Mouse (Mus musculus) limb, embryonic 11.5 days (tissue): ENCODE results near the gene Camk1g. TPM values are rescaled to one million over a fixed set of nuclear protein-coding genes. Genes with fewer than 3 reads are reported as not detected.

ENCODE experiments used
- ATAC-seq: fragments of 200-750 bp; cut with Nextera tagmentation; 2 replicates; pipeline ENCODE4 v1.8.0; 2017; ENCODE audit warnings: low read depth; ENCODE audit not compliant: insufficient number of reproducible peaks, low FRiP score, low TSS enrichment
- DNase-seq: peaks from one replicate; pipeline ENCODE4 v3.0.0-alpha.2; 2015; ENCODE audit warnings: low spot score
- H3K27ac ChIP-seq: fragments of 300-500 bp; sonication (generic); replicated peaks from 2 replicates; pipeline ENCODE4 v1.5.1; 2014; ENCODE audit warnings: low read depth, mild to moderate bottlenecking, low read length
- H3K27me3 ChIP-seq: fragments of 300-500 bp; sonication (generic); 2 replicates; pipeline ENCODE4 v1.6.1; 2014; ENCODE audit warnings: mild to moderate bottlenecking, low read length, mixed read lengths; ENCODE audit not compliant: control insufficient read depth, insufficient read depth
- H3K36me3 ChIP-seq: fragments of 300-500 bp; sonication (generic); 2 replicates; pipeline ENCODE4 v1.6.1; 2014; ENCODE audit warnings: mild to moderate bottlenecking, low read length, moderate library complexity, mixed read lengths; ENCODE audit not compliant: control insufficient read depth, insufficient read depth
- H3K4me1 ChIP-seq: fragments of 300-500 bp; sonication (generic); 2 replicates; pipeline ENCODE4 v1.6.1; 2014; ENCODE audit warnings: low read length, mixed read lengths; ENCODE audit not compliant: control insufficient read depth, insufficient read depth
- H3K4me2 ChIP-seq: fragments of 300-500 bp; sonication (generic); 2 replicates; pipeline ENCODE4 v1.6.1; 2014; ENCODE audit warnings: low read depth, mild to moderate bottlenecking, moderate library complexity; ENCODE audit not compliant: severe bottlenecking
- H3K4me3 ChIP-seq: fragments of 300-500 bp; sonication (generic); 2 replicates; pipeline ENCODE4 v1.5.1; 2014; ENCODE audit warnings: low read depth, low read length
- H3K9ac ChIP-seq: fragments of 300-500 bp; sonication (generic); 2 replicates; pipeline ENCODE4 v1.6.1; 2014; ENCODE audit warnings: mild to moderate bottlenecking, low read length
- H3K9me3 ChIP-seq: fragments of 300-500 bp; sonication (generic); 2 replicates; pipeline ENCODE4 v1.6.1; 2016; ENCODE audit warnings: low read length; ENCODE audit not compliant: control insufficient read depth
- WGBS: fragments of 180-500 bp; shearing (Covaris S2); extraction: QIAGEN DNeasy Blood & Tissue Kit; methylation state at CpG from one replicate; pipeline ENCODE4 v1.1.7; 2014; 5-methylcytosine and 5-hydroxymethylcytosine counted together
- polyA plus RNA-seq: library from polyadenylated mRNA; unstranded; fragments of >200 nt; fragmentation: Nextera tagmentation; extraction: Ambion mirVana; gene quantifications from 2 replicates; pipeline ENCODE4 v1.2.1, GENCODE M21; 2014

The Camk1g gene
- polyA plus RNA-seq, 1 experiment from 2014 or later, result 17.1 TPM

- Histone ChIP-seq H3K4me2 (no peak overlapping the region), H3K4me1 (no peaks in the 10 kb centered on the region), H3K27me3 (no peaks in the 10 kb centered on the region), H3K9ac (no peak overlapping the region), H3K9me3 (no peaks in the 10 kb centered on the region), H3K27ac (no peak overlapping the region), H3K4me3 (no peak overlapping the region), H3K36me3 (no peaks in the 10 kb centered on the region; the same call in 1 of the 2 replicates)
- ATAC-seq (no peak), DNase-seq (no peak)
- WGBS, result 82% methylated on average over 9 of the region's 9 CpGs
Measured at GRCm38 (mm10) chr1:193348261-193348962, 21.7 kb downstream of the Camk1g start.

GRCm38 (mm10) chr1:193346908-193347307 is 23.2 kb downstream of the Camk1g start:
- no peak for ATAC-seq
- H3K36me3 ChIP-seq, result no peaks in the 10 kb centered on the region; the same call in 1 of the 2 replicates

GRCm38 (mm10) chr1:193344976-193345375 is 25.1 kb downstream of the Camk1g start:
- Histone ChIP-seq H3K4me1 (no peaks in the 10 kb centered on the region), H3K36me3 (no peaks in the 10 kb centered on the region; the same call in 1 of the 2 replicates), H3K4me3 (no peak overlapping the region), H3K9ac (no peak overlapping the region), H3K27ac (no peak overlapping the region), H3K4me2 (no peak overlapping the region), H3K27me3 (no peaks in the 10 kb centered on the region), H3K9me3 (no peaks in the 10 kb centered on the region)
- DNase-seq (no peak), ATAC-seq (no peak)
- WGBS, result 10% methylated on average over 2 of the region's 2 CpGs

More at GRCm38 (mm10) chr1:193346908-193347307, 23.2 kb downstream of the Camk1g start:
- WGBS, result 75% methylated on average over 3 of the region's 3 CpGs
- no peaks in the 10 kb centered on the region for H3K9me3 ChIP-seq
- H3K4me2 ChIP-seq, result no peak overlapping the region
- H3K27me3 ChIP-seq, result no peaks in the 10 kb centered on the region
- H3K9ac ChIP-seq, result no peak overlapping the region
- no peak overlapping the region for H3K4me3 ChIP-seq
- no peaks in the 10 kb centered on the region for H3K4me1 ChIP-seq
- no peak overlapping the region for H3K27ac ChIP-seq
- no peak for DNase-seq

GRCm38 (mm10) chr1:193343853-193344252 is 26.2 kb downstream of the Camk1g start:
- WGBS, result 73% methylated on average over 4 of the region's 4 CpGs
- H3K4me1 ChIP-seq, result no peaks in the 10 kb centered on the region
- no peaks in the 10 kb centered on the region; the same call in 1 of the 2 replicates for H3K36me3 ChIP-seq
- ATAC-seq (no peak), DNase-seq (no peak)
- H3K9ac ChIP-seq, result no peak overlapping the region
- H3K27me3 ChIP-seq, result no peaks in the 10 kb centered on the region
- H3K4me3 ChIP-seq, result no peak overlapping the region
- no peak overlapping the region for H3K27ac ChIP-seq
- H3K4me2 ChIP-seq, result no peak overlapping the region
- H3K9me3 ChIP-seq, result no peaks in the 10 kb centered on the region

GRCm38 (mm10) chr1:193342198-193342946 is 27.7 kb downstream of the Camk1g start:
- no peak overlapping the region for H3K4me3 ChIP-seq
- H3K4me2 ChIP-seq, result no peak overlapping the region
- WGBS, result 86% methylated on average over 5 of the region's 5 CpGs
- no peak for ATAC-seq
- no peak overlapping the region for H3K9ac ChIP-seq
- H3K27ac ChIP-seq, result no peak overlapping the region
- no peaks in the 10 kb centered on the region for H3K4me1 ChIP-seq
- no peak for DNase-seq
- no peaks in the 10 kb centered on the region for H3K36me3 ChIP-seq
- H3K27me3 ChIP-seq, result no peaks in the 10 kb centered on the region
- H3K9me3 ChIP-seq, result no peaks in the 10 kb centered on the region

GRCm38 (mm10) chr1:193338363-193338995 is 31.6 kb downstream of the Camk1g start:
- Histone ChIP-seq H3K36me3 (no peaks in the 10 kb centered on the region), H3K27ac (no peak overlapping the region), H3K4me2 (no peak overlapping the region), H3K4me3 (no peak overlapping the region), H3K27me3 (no peaks in the 10 kb centered on the region), H3K9me3 (no peaks in the 10 kb centered on the region), H3K4me1 (no peaks in the 10 kb centered on the region), H3K9ac (no peak overlapping the region)
- no peak for ATAC-seq
- 81% methylated on average over 9 of the region's 9 CpGs for WGBS
- no peak for DNase-seq

GRCm38 (mm10) chr1:193337787-193338310 is 32.2 kb downstream of the Camk1g start:
- no peak for ATAC-seq
- no peaks in the 10 kb centered on the region for H3K4me1 ChIP-seq
- H3K4me2 ChIP-seq, result no peak overlapping the region
- DNase-seq, result no peak
- no peaks in the 10 kb centered on the region for H3K9me3 ChIP-seq
- H3K27ac ChIP-seq, result no peak overlapping the region
- H3K36me3 ChIP-seq, result no peaks in the 10 kb centered on the region
- no peak overlapping the region for H3K9ac ChIP-seq
- H3K27me3 ChIP-seq, result no peaks in the 10 kb centered on the region
- H3K4me3 ChIP-seq, result no peak overlapping the region
- 66% methylated on average over 4 of the region's 4 CpGs for WGBS

GRCm38 (mm10) chr1:193337018-193337321 is 33.1 kb downstream of the Camk1g start:
- H3K4me3 ChIP-seq, result no peak overlapping the region
- no peak overlapping the region for H3K4me2 ChIP-seq
- H3K9me3 ChIP-seq, result no peaks in the 10 kb centered on the region
- 82% methylated on average over 9 of the region's 9 CpGs for WGBS
- no peaks in the 10 kb centered on the region for H3K36me3 ChIP-seq
- DNase-seq, result no peak
- no peak for ATAC-seq
- H3K9ac ChIP-seq, result no peak overlapping the region
- no peak overlapping the region for H3K27ac ChIP-seq
- no peaks in the 10 kb centered on the region for H3K4me1 ChIP-seq
- H3K27me3 ChIP-seq, result no peaks in the 10 kb centered on the region
